Mouse (Mus musculus) megakaryocyte, embryonic 14.5 days (primary cell): ENCODE measurements at regions not wholly inside any gene's neighbourhood (a gene's known extent, or its start where the extent isn't known, plus 50 kb on each side); places are given as distances from the start of the nearest gene placed in this dataset.

ENCODE experiments used
- FLI1 ChIP-seq: IDR thresholded peaks from 2 replicates; pipeline ENCODE4 v1.6.1; 2012; ENCODE audit warnings: low read length, inconsistent platforms, mixed read lengths
- GATA1 ChIP-seq: IDR thresholded peaks from 3 replicates; pipeline ENCODE4 v1.6.1; 2012; ENCODE audit warnings: mixed read lengths, low read length, inconsistent platforms, borderline replicate concordance

DNA sequence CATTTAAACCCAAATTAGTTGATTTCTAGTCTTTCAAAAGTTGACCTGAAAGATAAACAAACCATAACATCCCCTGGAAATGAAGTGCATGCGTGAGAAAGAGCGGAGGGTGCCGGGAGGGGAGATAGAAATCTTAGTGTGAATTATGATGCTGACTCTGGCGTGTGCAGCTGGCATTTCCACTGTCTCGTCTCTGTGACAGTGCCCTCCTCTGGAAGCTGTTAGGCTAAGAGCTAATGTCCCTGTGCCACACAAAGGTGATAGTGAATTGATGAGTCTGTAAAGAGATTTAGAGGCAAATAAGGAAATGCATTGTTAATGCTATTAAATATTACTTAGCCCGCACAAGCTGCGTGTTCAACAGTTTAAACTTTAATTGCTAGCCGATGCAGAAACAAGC lies 292.6 kb downstream of the Nkx6-1 start:
- TF ChIP-seq GATA1, result no peak
- TF ChIP-seq FLI1, result no peak
